Mouse (Mus musculus) testis, adult 2 months (tissue): Measurements from ENCODE around the gene Rph3al. TPM values are rescaled to one million over a fixed set of nuclear protein-coding genes. Genes with fewer than 3 reads are reported as not detected.
A peak's percentile ranks its signal among the peaks of the same experiment; 100 is the strongest.

Source experiments
- H3K27ac ChIP-seq: fragments of 200-500 bp; 2 replicates; pipeline ENCODE4 v1.5.1; 2012; ENCODE audit warnings: low read depth, low read length; ENCODE audit not compliant: control insufficient read depth, insufficient read depth
- H3K27me3 ChIP-seq: fragments of 200-500 bp; 2 replicates; pipeline ENCODE4 v1.6.1; 2012; ENCODE audit warnings: mild to moderate bottlenecking, low read length, moderate library complexity; ENCODE audit not compliant: control insufficient read depth, insufficient read depth
- H3K36me3 ChIP-seq: fragments of 200-500 bp; 2 replicates; pipeline ENCODE4 v1.6.1; 2012; ENCODE audit warnings: mild to moderate bottlenecking, low read length; ENCODE audit not compliant: control insufficient read depth, insufficient read depth
- H3K4me1 ChIP-seq: fragments of 200-500 bp; 2 replicates; pipeline ENCODE4 v1.6.1; 2012; ENCODE audit warnings: low read length; ENCODE audit not compliant: control insufficient read depth, insufficient read depth
- H3K4me3 ChIP-seq: fragments of 200-500 bp; 2 replicates; pipeline ENCODE4 v1.5.1; 2012; ENCODE audit warnings: low read depth, mild to moderate bottlenecking, low read length, moderate library complexity, mixed read lengths; ENCODE audit not compliant: control insufficient read depth
- CTCF ChIP-seq: fragments of 200-500 bp; IDR thresholded peaks from 2 replicates; pipeline ENCODE4 v1.5.1; 2012; ENCODE audit warnings: low read depth, mild to moderate bottlenecking, inconsistent platforms, low read length, moderate library complexity; ENCODE audit not compliant: control insufficient read depth, insufficient read depth, insufficient replicate concordance
- POLR2A ChIP-seq: fragments of 200-500 bp; IDR thresholded peaks from 2 replicates; pipeline ENCODE4 v1.6.1; 2012; ENCODE audit warnings: low read depth, mild to moderate bottlenecking, inconsistent platforms, low read length, moderate library complexity; ENCODE audit not compliant: control insufficient read depth
- polyA plus RNA-seq: library from polyadenylated mRNA; depleted of rRNA; stranded (reverse); fragments of >200 nt; gene quantifications from 2 replicates; pipeline ENCODE4 v1.2.3, GENCODE M21; 2012; rRNA removed

Rph3al gene
- polyA plus RNA-seq, 1 experiment: 0.91 TPM

GRCm38 (mm10) chr11:75792535-75792934 is 145.7 kb downstream of the Rph3al start:
- Histone ChIP-seq H3K36me3 (no peaks in the 10 kb centered on the region), H3K27me3 (no peaks in the 10 kb centered on the region), H3K4me3 (no peak overlapping the region), H3K27ac (no peak overlapping the region), H3K4me1 (peaks cover 8% of the 10 kb centered on the region; the same call in 1 of the 2 replicates)
- TF ChIP-seq CTCF (no peak), POLR2A (no peak)

DNA sequence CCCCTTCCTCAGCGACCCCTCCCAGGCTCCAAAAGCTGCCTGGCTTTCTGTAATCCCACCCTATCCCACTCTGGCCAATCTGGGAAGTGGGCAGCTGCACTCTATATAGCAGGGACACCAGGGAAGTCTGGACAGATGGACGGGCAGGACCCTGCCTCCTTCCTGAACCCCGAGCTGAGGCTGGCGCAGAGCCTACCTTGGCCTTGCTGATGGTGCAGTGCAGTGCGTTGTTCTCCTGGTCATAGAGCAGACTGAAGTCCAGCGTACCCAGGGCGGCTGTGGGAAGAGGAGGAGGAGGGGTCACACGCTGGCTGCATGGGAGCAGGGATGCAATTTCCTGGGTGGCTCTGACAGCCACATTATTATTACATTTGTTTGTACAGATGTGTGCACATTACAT is 152.3 kb downstream of the Rph3al start:
- H3K36me3 ChIP-seq: no peaks in the 10 kb centered on the region
- no peak overlapping the region for H3K4me3 ChIP-seq
- H3K27me3 ChIP-seq: no peaks in the 10 kb centered on the region
- TF ChIP-seq POLR2A (no peak), CTCF (no peak)
- H3K27ac ChIP-seq: no peak overlapping the region
- H3K4me1 ChIP-seq: no peaks in the 10 kb centered on the region

- TF ChIP-seq POLR2A (no peak), CTCF (no peak)
- H3K27ac ChIP-seq: no peak overlapping the region
These were observed 154.4 kb downstream of the Rph3al start for GRCm38 (mm10) chr11:75783799-75784198.

GRCm38 (mm10) chr11:75781919-75782318 is 156.3 kb downstream of the Rph3al start:
- H3K36me3 ChIP-seq: no peaks in the 10 kb centered on the region
- TF ChIP-seq POLR2A: no peak
- TF ChIP-seq CTCF: peak; percentile 56; the same call in 1 of the 2 replicates
- no peak overlapping the region for H3K27ac ChIP-seq
- no peak overlapping the region for H3K4me3 ChIP-seq
- H3K27me3 ChIP-seq: no peaks in the 10 kb centered on the region
- H3K4me1 ChIP-seq: no peaks in the 10 kb centered on the region

More at GRCm38 (mm10) chr11:75783799-75784198, 154.4 kb downstream of the Rph3al start:
- H3K27me3 ChIP-seq: no peaks in the 10 kb centered on the region
- H3K4me3 ChIP-seq: no peak overlapping the region
- no peaks in the 10 kb centered on the region for H3K36me3 ChIP-seq
- H3K4me1 ChIP-seq: no peaks in the 10 kb centered on the region

Other genes with a start within 250 kb of the Rph3al start
- 172 and 188 TPM in 2 replicates for gene Ywhae, start 205.6 kb downstream of the Rph3al start, polyA plus RNA-seq
- 0.78 and 0.96 TPM in 2 replicates for gene Doc2b, start 142.4 kb downstream of the Rph3al start, polyA plus RNA-seq
- 287 and 288 TPM in 2 replicates for gene 1700016K19Rik, start 61.5 kb upstream of the Rph3al start, polyA plus RNA-seq
- 0.64 and 0.77 TPM in 2 replicates for gene Rflnb, start 89.4 kb upstream of the Rph3al start, polyA plus RNA-seq
- 11.5 and 11.7 TPM in 2 replicates for gene Vps53, start 241.2 kb upstream of the Rph3al start, polyA plus RNA-seq
- 2.4 and 3.2 TPM in 2 replicates for gene Fam57a, start 241.2 kb upstream of the Rph3al start, polyA plus RNA-seq